Mouse (Mus musculus): ENCODE measurements around the gene Vmn1r3. TPM values are rescaled to one million over a fixed set of nuclear protein-coding genes. Genes with fewer than 3 reads are reported as not detected.
"Not testable (repeated sequence)": the region's sequence is repeated elsewhere in the genome, so short reads cannot be mapped to it uniquely, and the experiment has no call there.

The Vmn1r3 gene
- total and polyA plus RNA-seq, 2 experiments from 2014 or later: not detected

- no peaks in the 10 kb centered on the region for H3K36me3 ChIP-seq (ENCODE audit: insufficient read depth, low read length)
- no peak overlapping the region for H3K4me3 ChIP-seq (ENCODE audit: low read depth, low read length)
- peaks cover 49% of the 10 kb centered on the region for H3K9me3 ChIP-seq (ENCODE audit: low read length)
- no peak overlapping the region for H3K27ac ChIP-seq (ENCODE audit: low read depth, low read length)
- no peaks in the 10 kb centered on the region for H3K27me3 ChIP-seq (ENCODE audit: insufficient read depth, low read length)
- no peak for ATAC-seq (ENCODE audit: low FRiP score)
- no peak for TF ChIP-seq CTCF (IDR thresholded peaks at IDR 0.05)
- no peak overlapping the region for H3K4me2 ChIP-seq (ENCODE audit: low read depth, low read length, poor library complexity, severe bottlenecking)
- WGBS: 67% methylated on average over 3 of the region's 3 CpGs
- no peaks in the 10 kb centered on the region for H3K4me1 ChIP-seq (ENCODE audit: insufficient read depth, low read length)
- no peak for DNase-seq (ENCODE audit: low spot score)
- H3K9ac ChIP-seq (replicated peaks; ENCODE audit: low read length, poor library complexity, severe bottlenecking): no peak overlapping the region
Measured at GRCm38 (mm10) chr4:3226488-3226887, 41.3 kb upstream of the Vmn1r3 start.

- H3K27me3 ChIP-seq (ENCODE audit: insufficient read depth, low read length); H3K4me3 ChIP-seq (ENCODE audit: low read depth, low read length); H3K27ac ChIP-seq (ENCODE audit: low read depth, low read length); H3K4me1 ChIP-seq (ENCODE audit: insufficient read depth, low read length); H3K4me2 ChIP-seq (ENCODE audit: low read depth, low read length, poor library complexity, severe bottlenecking); H3K9ac ChIP-seq (replicated peaks; ENCODE audit: low read length, poor library complexity, severe bottlenecking); ATAC-seq (ENCODE audit: low FRiP score); H3K36me3 ChIP-seq (ENCODE audit: insufficient read depth, low read length); DNase-seq (ENCODE audit: low spot score): not testable (repeated sequence)
- WGBS: 58% methylated on average over 3 of the region's 3 CpGs
- H3K9me3 ChIP-seq (ENCODE audit: low read length): peaks cover 49% of the 10 kb centered on the region
Measured at GRCm38 (mm10) chr4:3225416-3225815, 40.3 kb upstream of the Vmn1r3 start.

- H3K36me3 ChIP-seq (ENCODE audit: insufficient read depth, low read length); DNase-seq (ENCODE audit: low spot score); H3K27me3 ChIP-seq (ENCODE audit: insufficient read depth, low read length); H3K4me2 ChIP-seq (ENCODE audit: low read depth, low read length, poor library complexity, severe bottlenecking); H3K4me1 ChIP-seq (ENCODE audit: insufficient read depth, low read length); H3K27ac ChIP-seq (ENCODE audit: low read depth, low read length); ATAC-seq (ENCODE audit: low FRiP score); H3K9ac ChIP-seq (replicated peaks; ENCODE audit: low read length, poor library complexity, severe bottlenecking); H3K4me3 ChIP-seq (ENCODE audit: low read depth, low read length): not testable (repeated sequence)
- H3K9me3 ChIP-seq (ENCODE audit: low read length): peaks cover 47% of the 10 kb centered on the region
- WGBS: 51% methylated on average over 3 of the region's 3 CpGs
Measured at GRCm38 (mm10) chr4:3224848-3225247, 39.7 kb upstream of the Vmn1r3 start.

GRCm38 (mm10) chr4:3223483-3224209 lies 38.5 kb upstream of the Vmn1r3 start:
- not testable (repeated sequence) for H3K9ac ChIP-seq (replicated peaks; ENCODE audit: low read length, poor library complexity, severe bottlenecking); H3K36me3 ChIP-seq (ENCODE audit: insufficient read depth, low read length); DNase-seq (ENCODE audit: low spot score); H3K27me3 ChIP-seq (ENCODE audit: insufficient read depth, low read length); H3K4me1 ChIP-seq (ENCODE audit: insufficient read depth, low read length); ATAC-seq (ENCODE audit: low FRiP score); H3K4me2 ChIP-seq (ENCODE audit: low read depth, low read length, poor library complexity, severe bottlenecking); H3K27ac ChIP-seq (ENCODE audit: low read depth, low read length); H3K4me3 ChIP-seq (ENCODE audit: low read depth, low read length)
- WGBS: 62% methylated on average over 5 of the region's 9 CpGs
- H3K9me3 ChIP-seq (ENCODE audit: low read length): peaks cover 38% of the 10 kb centered on the region

- not testable (repeated sequence) for ATAC-seq (ENCODE audit: low FRiP score); H3K4me3 ChIP-seq (ENCODE audit: low read depth, low read length); H3K36me3 ChIP-seq (ENCODE audit: insufficient read depth, low read length); DNase-seq (ENCODE audit: low spot score); H3K4me1 ChIP-seq (ENCODE audit: insufficient read depth, low read length); H3K27ac ChIP-seq (ENCODE audit: low read depth, low read length); H3K9ac ChIP-seq (replicated peaks; ENCODE audit: low read length, poor library complexity, severe bottlenecking); H3K4me2 ChIP-seq (ENCODE audit: low read depth, low read length, poor library complexity, severe bottlenecking); H3K9me3 ChIP-seq (ENCODE audit: low read length); H3K27me3 ChIP-seq (ENCODE audit: insufficient read depth, low read length)
- WGBS: 80% methylated on average over 2 of the region's 2 CpGs
Measured at GRCm38 (mm10) chr4:3216382-3216781, 31.2 kb upstream of the Vmn1r3 start.

GRCm38 (mm10) chr4:3213349-3213748 lies 28.2 kb upstream of the Vmn1r3 start:
- 74% methylated on average over 3 of the region's 4 CpGs for WGBS
- H3K9ac ChIP-seq (replicated peaks; ENCODE audit: low read length, poor library complexity, severe bottlenecking); H3K9me3 ChIP-seq (ENCODE audit: low read length); DNase-seq (ENCODE audit: low spot score); H3K27ac ChIP-seq (ENCODE audit: low read depth, low read length); H3K36me3 ChIP-seq (ENCODE audit: insufficient read depth, low read length); H3K4me2 ChIP-seq (ENCODE audit: low read depth, low read length, poor library complexity, severe bottlenecking); H3K4me1 ChIP-seq (ENCODE audit: insufficient read depth, low read length); H3K4me3 ChIP-seq (ENCODE audit: low read depth, low read length); ATAC-seq (ENCODE audit: low FRiP score); H3K27me3 ChIP-seq (ENCODE audit: insufficient read depth, low read length): not testable (repeated sequence)

GRCm38 (mm10) chr4:3209643-3210217 lies 24.6 kb upstream of the Vmn1r3 start:
- H3K27me3 ChIP-seq (ENCODE audit: insufficient read depth, low read length); DNase-seq (ENCODE audit: low spot score); H3K4me1 ChIP-seq (ENCODE audit: insufficient read depth, low read length); H3K36me3 ChIP-seq (ENCODE audit: insufficient read depth, low read length); H3K9ac ChIP-seq (replicated peaks; ENCODE audit: low read length, poor library complexity, severe bottlenecking); H3K9me3 ChIP-seq (ENCODE audit: low read length); H3K4me2 ChIP-seq (ENCODE audit: low read depth, low read length, poor library complexity, severe bottlenecking); H3K27ac ChIP-seq (ENCODE audit: low read depth, low read length); H3K4me3 ChIP-seq (ENCODE audit: low read depth, low read length); ATAC-seq (ENCODE audit: low FRiP score): not testable (repeated sequence)
- WGBS: 20% methylated on average over 1 of the region's 1 CpGs

- not testable (repeated sequence) for DNase-seq (ENCODE audit: low spot score); H3K9ac ChIP-seq (replicated peaks; ENCODE audit: low read length, poor library complexity, severe bottlenecking); H3K36me3 ChIP-seq (ENCODE audit: insufficient read depth, low read length); H3K4me1 ChIP-seq (ENCODE audit: insufficient read depth, low read length); H3K4me2 ChIP-seq (ENCODE audit: low read depth, low read length, poor library complexity, severe bottlenecking); H3K27me3 ChIP-seq (ENCODE audit: insufficient read depth, low read length); ATAC-seq (ENCODE audit: low FRiP score); H3K4me3 ChIP-seq (ENCODE audit: low read depth, low read length); H3K27ac ChIP-seq (ENCODE audit: low read depth, low read length)
- 87% methylated on average over 10 of the region's 10 CpGs for WGBS
- H3K9me3 ChIP-seq (ENCODE audit: low read length): peaks cover 35% of the 10 kb centered on the region
Measured at GRCm38 (mm10) chr4:3176746-3177490, 8.2 kb downstream of the Vmn1r3 start.

Measured in midbrain, postnatal 0 days (tissue).